Mouse (Mus musculus) subcutaneous adipose tissue, adult 2 months (tissue): ENCODE results near the gene Scap. TPM values are rescaled to one million over a fixed set of nuclear protein-coding genes. Genes with fewer than 3 reads are reported as not detected.

ENCODE experiments used
- polyA plus RNA-seq: library from polyadenylated mRNA; depleted of rRNA; stranded (reverse); fragments of >200 nt; gene quantifications from 2 replicates; pipeline ENCODE4 v1.2.3, GENCODE M21; 2012; ENCODE audit warnings: low replicate concordance; rRNA removed

The Scap gene
- polyA plus RNA-seq = 23.6 and 37.5 TPM in 2 replicates

DNA sequence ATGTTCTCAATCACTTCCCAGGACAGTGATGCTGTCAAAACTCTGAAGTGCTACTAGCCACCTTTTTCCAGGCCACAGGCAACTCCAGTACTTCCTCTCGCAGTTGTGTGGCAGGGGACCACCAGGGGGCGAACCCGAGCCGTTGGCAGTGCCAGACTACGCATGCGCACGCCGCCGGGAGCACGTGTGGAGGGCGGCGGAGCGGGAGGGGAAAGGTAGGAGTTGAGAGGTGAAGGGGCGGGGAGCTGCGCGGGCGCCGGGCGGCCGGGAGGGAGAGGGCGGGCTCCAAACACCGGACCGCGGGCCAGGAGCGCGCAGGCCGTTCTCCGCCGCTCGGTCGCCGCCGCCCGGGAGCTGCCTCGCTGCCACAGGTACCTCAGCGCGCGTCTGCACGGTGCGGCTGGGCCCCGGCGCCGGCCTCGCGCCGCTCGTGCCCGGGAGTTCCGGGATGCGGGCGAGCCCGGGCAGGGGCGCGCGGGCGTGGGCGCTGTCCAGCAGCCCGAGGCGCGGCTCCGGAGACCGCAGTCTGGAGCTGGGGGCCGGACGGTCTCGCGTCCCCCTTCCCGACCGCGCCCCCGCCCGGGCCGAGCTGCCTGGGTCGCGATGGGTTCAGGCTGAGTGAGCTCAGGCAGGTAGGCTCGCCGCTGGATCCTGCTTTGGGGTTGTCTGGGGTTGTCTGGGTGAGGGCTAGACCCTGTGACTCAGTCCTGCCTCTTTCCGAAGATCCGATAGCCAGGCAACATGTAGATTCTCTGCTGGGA, at the start of gene Scap:
TSS of gene Scap (plus strand) at position 154 of the 761 bp plus-strand sequence.

DNA sequence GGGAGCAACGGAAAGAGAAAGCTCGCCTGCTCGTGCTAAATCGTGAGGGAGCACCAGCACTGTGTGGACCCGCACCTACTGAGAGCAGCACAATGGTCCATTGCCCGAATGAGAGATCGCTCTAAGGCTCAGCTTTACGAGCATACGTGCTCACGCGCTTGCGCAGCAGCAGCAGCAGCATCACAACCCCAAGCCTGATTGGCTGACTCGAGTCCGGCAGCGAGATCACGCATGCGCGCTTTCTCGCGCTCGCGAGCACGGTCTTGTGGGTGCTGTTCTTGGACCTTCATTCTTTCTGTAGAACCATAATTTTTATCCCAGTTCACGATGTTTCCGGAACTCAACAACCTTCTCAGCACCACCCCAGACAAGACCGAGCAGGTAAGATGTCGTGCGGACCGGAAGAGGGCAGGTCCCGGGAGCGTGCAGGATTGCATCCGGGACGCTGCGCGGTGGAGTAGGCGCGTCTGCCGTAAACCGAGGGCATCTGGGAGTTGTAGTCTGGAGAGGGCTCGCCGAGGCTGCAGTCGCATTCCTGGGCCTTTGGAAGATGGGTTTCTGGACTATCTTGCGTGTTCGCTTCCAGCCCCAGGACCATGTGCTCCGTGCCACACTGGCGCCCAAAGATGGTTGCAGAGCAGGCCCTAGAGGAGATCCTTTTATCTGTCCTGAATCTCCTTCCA, 28.0 kb upstream of the Scap start, which contains the start of gene Elp6:
TSS of gene Elp6 (plus strand) at position 205 of the 683 bp plus-strand sequence.

DNA sequence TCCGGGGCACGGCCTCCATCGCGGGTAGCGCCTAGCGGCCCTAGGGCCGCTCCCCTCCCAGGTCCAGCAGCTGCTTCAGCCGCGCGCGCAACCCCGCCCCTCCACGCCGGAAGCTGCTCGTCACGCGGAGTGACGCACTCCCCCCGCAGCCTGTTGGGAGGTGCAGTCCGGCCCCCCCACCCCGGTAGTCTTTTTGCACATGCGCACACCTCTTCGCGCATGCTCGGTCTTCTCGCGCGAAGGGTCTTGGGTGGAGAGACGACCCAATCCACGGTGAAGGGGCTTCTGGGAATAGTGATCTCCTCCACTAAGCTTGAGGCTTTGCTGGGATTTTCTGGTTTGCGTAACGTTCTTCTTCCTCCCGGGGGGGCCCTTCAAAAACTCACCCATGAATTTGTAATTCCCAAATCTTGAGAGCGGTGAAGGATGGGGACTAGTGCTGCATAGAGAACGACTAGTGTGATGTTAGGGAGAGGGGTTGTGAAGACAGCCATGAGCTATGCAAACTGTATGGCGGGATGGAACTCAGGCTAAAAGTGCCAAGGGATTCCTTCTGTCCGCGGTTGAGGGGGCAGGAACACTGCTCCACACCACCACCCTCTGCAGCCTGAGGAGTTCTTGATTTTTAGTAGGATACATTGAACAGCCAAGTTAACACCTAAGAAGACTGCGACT, 75.1 kb downstream of the Scap start, which contains the start of gene Ptpn23:
TSS of gene Ptpn23 (minus strand) at position 115 of the 675 bp plus-strand sequence.

DNA sequence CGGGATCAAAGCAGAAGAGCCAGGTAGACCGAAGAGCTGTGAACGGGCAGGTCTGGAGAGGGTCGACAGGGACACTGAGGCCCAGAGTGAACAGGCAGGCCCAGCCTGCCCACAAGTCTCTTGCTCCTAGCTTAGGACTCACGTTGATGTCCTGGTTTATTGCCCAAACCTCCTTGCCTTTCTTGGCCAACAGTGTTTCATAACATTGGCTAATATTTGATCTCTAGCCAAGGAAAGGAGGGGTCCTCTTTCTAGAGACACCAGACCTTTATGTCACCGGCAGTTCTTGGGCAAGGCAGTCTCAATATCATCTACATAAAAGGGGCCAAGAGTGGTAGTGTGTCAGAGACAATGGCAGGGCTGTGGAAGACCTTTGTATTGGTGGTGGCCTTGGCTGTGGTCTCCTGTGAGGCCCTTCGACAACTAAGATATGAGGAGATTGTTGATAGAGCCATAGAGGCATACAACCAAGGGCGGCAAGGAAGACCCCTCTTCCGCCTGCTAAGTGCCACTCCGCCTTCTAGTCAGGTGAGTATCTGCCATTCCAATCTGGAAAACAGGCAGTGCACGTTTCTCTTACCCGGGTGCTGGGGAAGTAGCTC, 86.5 kb downstream of the Scap start, which contains the start of gene Ngp:
TSS of gene Ngp (plus strand) at position 237 of the 602 bp plus-strand sequence.

Other genes starting within 250 kb of the Scap start
- 10.3 and 28.4 TPM in 2 replicates for gene Smarcc1, start 215.6 kb upstream of the Scap start, polyA plus RNA-seq
- gene Dhx30, start 215.5 kb upstream of the Scap start, polyA plus RNA-seq = 68.3 and 108 TPM in 2 replicates
- 2.3 and 5.0 TPM in 2 replicates for gene Cspg5, start 89.5 kb upstream of the Scap start, polyA plus RNA-seq
- gene Elp6, start 28.1 kb upstream of the Scap start, polyA plus RNA-seq = 11.1 and 21.4 TPM in 2 replicates
- gene Ptpn23, start 74.9 kb downstream of the Scap start, polyA plus RNA-seq = 19.8 and 35.0 TPM in 2 replicates
- 0.16 and 1.3 TPM in 2 replicates for gene Ngp, start 86.5 kb downstream of the Scap start, polyA plus RNA-seq
- 16.0 and 25.8 TPM in 2 replicates for gene Klhl18, start 143.4 kb downstream of the Scap start, polyA plus RNA-seq
- 1.0 and 1.4 TPM in 2 replicates for gene Kif9, start 143.7 kb downstream of the Scap start, polyA plus RNA-seq
- 36.3 and 56.5 TPM in 2 replicates for gene Setd2, start 199.3 kb downstream of the Scap start, polyA plus RNA-seq